Mouse (Mus musculus) olfactory bulb, adult 2 months (tissue): ENCODE results near the gene A630001G21Rik.

Source experiments
- CTCF ChIP-seq: fragments of 200-500 bp; IDR thresholded peaks from 2 replicates; pipeline ENCODE4 v1.5.1; 2012; ENCODE audit warnings: low read depth, mild to moderate bottlenecking, low read length, moderate library complexity; ENCODE audit not compliant: insufficient read depth
- POLR2A ChIP-seq: fragments of 200-500 bp; IDR thresholded peaks from 2 replicates; pipeline ENCODE4 v1.6.1; 2012; ENCODE audit warnings: mild to moderate bottlenecking, low read depth, low read length, moderate library complexity; ENCODE audit not compliant: insufficient read depth

DNA sequence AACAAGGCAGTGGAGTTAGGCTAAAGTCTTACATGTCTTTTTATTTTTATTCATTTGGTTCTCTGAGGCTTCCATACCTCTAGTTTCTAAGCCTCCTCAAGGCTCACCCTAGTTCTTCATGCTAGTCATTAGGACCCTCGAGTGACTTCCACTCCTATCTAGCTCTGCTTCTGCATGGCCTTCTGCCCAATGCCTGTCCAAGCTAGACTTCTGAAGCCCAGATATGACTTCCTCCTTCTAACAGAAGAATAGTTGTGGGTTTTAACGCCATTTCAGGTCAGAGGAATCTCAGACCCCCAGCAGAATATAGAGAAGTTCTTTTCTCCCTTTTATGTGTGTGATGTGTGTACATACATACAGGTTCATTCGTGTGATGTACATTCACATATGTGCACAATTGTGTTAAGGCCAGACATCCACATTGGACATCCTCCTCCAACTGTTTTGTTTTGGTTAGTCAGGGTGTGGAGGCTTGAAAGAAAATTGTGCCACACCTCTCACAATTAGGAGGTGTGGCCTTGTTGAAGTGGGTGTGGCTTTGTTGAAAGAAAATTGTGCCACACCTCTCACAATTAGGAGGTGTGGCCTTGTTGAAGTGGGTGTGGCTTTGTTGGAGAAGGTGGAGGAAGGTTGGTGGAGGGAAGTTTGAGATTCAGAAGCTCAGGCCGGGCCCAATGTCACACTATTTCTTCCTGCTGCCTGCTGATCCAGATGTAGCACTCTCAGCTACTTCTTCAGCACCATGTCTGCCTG lies 1.2 kb upstream of the A630001G21Rik start:
- TF ChIP-seq CTCF = no peak
- TF ChIP-seq POLR2A = no peak
